Mouse (Mus musculus) heart, embryonic 14.5 days (tissue): ENCODE measurements around the gene Tssk3. TPM values are rescaled to one million over a fixed set of nuclear protein-coding genes. Genes with fewer than 3 reads are reported as not detected.
"Not testable (repeated sequence)": the region's sequence is repeated elsewhere in the genome, so short reads cannot be mapped to it uniquely, and the experiment has no call there.

Experiments used
- ATAC-seq: fragments of 200-750 bp; cut with Nextera tagmentation; 2 replicates; pipeline ENCODE4 v1.8.0; 2017; ENCODE audit warnings: low read depth, moderate TSS enrichment; ENCODE audit not compliant: insufficient number of reproducible peaks, insufficient read depth, low FRiP score
- H3K27ac ChIP-seq, 2 experiments: fragments of 200-500 bp in 1 of 2; fragments of 300-500 bp in 1 of 2; sonication (generic) in 1 of 2; replicated peaks in 1 of 2; 2 replicates each; pipeline ENCODE4 v1.5.1; 2012 to 2014; ENCODE audit warnings: low read depth in 2 of 2, low read length in 2 of 2, control low read depth in 1 of 2, mild to moderate bottlenecking in 1 of 2, mixed read lengths in 1 of 2; ENCODE audit not compliant: control insufficient read depth in 1 of 2, insufficient read depth in 1 of 2
- H3K27me3 ChIP-seq: fragments of 300-500 bp; sonication (generic); 2 replicates; pipeline ENCODE4 v1.6.1; 2014; ENCODE audit warnings: mild to moderate bottlenecking, low read length, control low read depth; ENCODE audit not compliant: control insufficient read depth, insufficient read depth
- H3K36me3 ChIP-seq: fragments of 300-500 bp; sonication (generic); 2 replicates; pipeline ENCODE4 v1.6.1; 2014; ENCODE audit warnings: mild to moderate bottlenecking, control low read depth, low read length, mixed read lengths; ENCODE audit not compliant: control insufficient read depth, insufficient read depth
- H3K4me1 ChIP-seq, 2 experiments: fragments of 200-500 bp in 1 of 2; fragments of 300-500 bp in 1 of 2; sonication (generic) in 1 of 2; 2 replicates each; pipeline ENCODE4 v1.6.1; 2012 to 2014; ENCODE audit warnings: low read length in 2 of 2, control low read depth in 1 of 2, mixed read lengths in 1 of 2; ENCODE audit not compliant: control insufficient read depth in 2 of 2, insufficient read depth in 2 of 2
- H3K4me2 ChIP-seq: fragments of 300-500 bp; sonication (generic); 2 replicates; pipeline ENCODE4 v1.6.1; 2014; ENCODE audit warnings: mild to moderate bottlenecking, low read length
- H3K4me3 ChIP-seq, 2 experiments: fragments of 200-500 bp in 1 of 2; fragments of 300-500 bp in 1 of 2; sonication (generic) in 1 of 2; 2 replicates each; pipeline ENCODE4 v1.5.1; 2012 to 2014; ENCODE audit warnings: low read length in 2 of 2, mild to moderate bottlenecking in 2 of 2, control low read depth in 1 of 2, low read depth in 1 of 2, moderate library complexity in 1 of 2; ENCODE audit not compliant: control insufficient read depth in 1 of 2, insufficient read depth in 1 of 2
- H3K9ac ChIP-seq: fragments of 300-500 bp; sonication (generic); 2 replicates; pipeline ENCODE4 v1.6.1; 2014; ENCODE audit warnings: mild to moderate bottlenecking, low read length
- H3K9me3 ChIP-seq: fragments of 300-500 bp; sonication (generic); 2 replicates; pipeline ENCODE4 v1.6.1; 2016; ENCODE audit warnings: low read length, control low read depth; ENCODE audit not compliant: control insufficient read depth
- whole genome bisulfite sequencing: fragments of 180-500 bp; shearing (Covaris S2); extraction: QIAGEN DNeasy Blood & Tissue Kit; methylation state at CpG from one replicate; pipeline ENCODE4 v1.1.7; 2014; 5-methylcytosine and 5-hydroxymethylcytosine counted together
- polyA plus RNA-seq: library from polyadenylated mRNA; unstranded; fragments of >200 nt; fragmentation: Nextera tagmentation; extraction: Ambion mirVana; gene quantifications from 2 replicates; pipeline ENCODE4 v1.2.1, GENCODE M21; 2014

Tssk3 gene
- not detected in 2 replicates for polyA plus RNA-seq

- WGBS: 4% methylated on average over 68 of the region's 70 CpGs
- peak within 1 kb of the TSS; percentile 29 to 38 for H3K4me3 ChIP-seq
- 0 out of 2 replicates have a peak, but pooled peaks have one; percentile 41 for ATAC-seq
- H3K4me1 ChIP-seq: peaks cover 7 to 11% of the 10 kb centered on the region in 2 experiments; a peak in 3 of 4 replicates
- peak within 1 kb of the TSS; percentile 4 for H3K9ac ChIP-seq
- H3K9me3 ChIP-seq: no peaks in the 10 kb centered on the region
- H3K36me3 ChIP-seq: peaks cover 32% of the 10 kb centered on the region
- H3K27ac ChIP-seq: no peak within 1 kb of the TSS
- peaks cover 20% of the 10 kb centered on the region for H3K27me3 ChIP-seq
- peak within 1 kb of the TSS; percentile 74 for H3K4me2 ChIP-seq
These were observed at the start of gene Tssk3, which contains the start of gene Fam229a for GRCm38 (mm10) chr4:129490972-129491880. TSS of gene Tssk3 (minus strand) at chr4:129491022. TSS of gene Fam229a (plus strand) at chr4:129491190.

- H3K36me3 ChIP-seq: peaks cover 27% of the 10 kb centered on the region
- ATAC-seq: no peak
- no peak overlapping the region for H3K4me2 ChIP-seq
- no peaks in the 10 kb centered on the region for H3K27me3 ChIP-seq
- H3K4me1 ChIP-seq: peaks cover 9 to 16% of the 10 kb centered on the region in 2 experiments
- no peaks in the 10 kb centered on the region for H3K9me3 ChIP-seq
- H3K9ac ChIP-seq: no peak overlapping the region
- WGBS: 76% methylated on average over 6 of the region's 6 CpGs
- H3K4me3 ChIP-seq: no peak overlapping the region
- H3K27ac ChIP-seq: 0 out of 4 replicates have a peak overlapping the region, but pooled peaks of 1 of the 2 experiments have one; percentile 14
These were observed 49.2 kb upstream of the Tssk3 start for GRCm38 (mm10) chr4:129540012-129540411.

- H3K4me3 ChIP-seq, H3K27ac ChIP-seq, H3K9ac ChIP-seq, H3K9me3 ChIP-seq, ATAC-seq, H3K4me2 ChIP-seq, H3K27me3 ChIP-seq, H3K4me1 ChIP-seq: not testable (repeated sequence)
- peaks cover 91% of the 10 kb centered on the region for H3K36me3 ChIP-seq
- whole genome bisulfite sequencing: 83% methylated on average over 5 of the region's 6 CpGs
These were observed 38.1 kb upstream of the Tssk3 start for GRCm38 (mm10) chr4:129528901-129529300.

- peak overlapping the region in 1 of 2 experiments; percentile 55; a peak in 1 of 4 replicates for H3K27ac ChIP-seq
- ATAC-seq: no peak
- WGBS: 89% methylated on average over 3 of the region's 3 CpGs
These were observed 35.1 kb upstream of the Tssk3 start for GRCm38 (mm10) chr4:129525889-129526288.

GRCm38 (mm10) chr4:129525338-129525737, 34.5 kb upstream of the Tssk3 start:
- Histone ChIP-seq H3K9me3 (no peaks in the 10 kb centered on the region), H3K4me1 (peaks cover 3 to 6% of the 10 kb centered on the region in 2 experiments; a peak in 2 of 4 replicates), H3K9ac (no peak overlapping the region), H3K27me3 (no peaks in the 10 kb centered on the region), H3K36me3 (peaks cover 95% of the 10 kb centered on the region), H3K4me2 (no peak overlapping the region), H3K4me3 (no peak overlapping the region), H3K27ac (peak overlapping the region; percentile 47 to 55; a peak in 1 of 4 replicates)
- 61% methylated on average over 5 of the region's 5 CpGs for WGBS
- no peak for ATAC-seq

More at GRCm38 (mm10) chr4:129525889-129526288, 35.1 kb upstream of the Tssk3 start:
- Histone ChIP-seq H3K27me3 (no peaks in the 10 kb centered on the region), H3K9ac (no peak overlapping the region), H3K36me3 (peaks cover 95% of the 10 kb centered on the region), H3K4me2 (no peak overlapping the region), H3K4me3 (no peak overlapping the region), H3K4me1 (peaks cover 3 to 6% of the 10 kb centered on the region in 2 experiments; a peak in 2 of 4 replicates), H3K9me3 (no peaks in the 10 kb centered on the region)

GRCm38 (mm10) chr4:129518519-129518918, 27.7 kb upstream of the Tssk3 start:
- no peak for ATAC-seq

GRCm38 (mm10) chr4:129516925-129517324, 26.1 kb upstream of the Tssk3 start:
- Histone ChIP-seq H3K4me1 (peaks cover 6 to 9% of the 10 kb centered on the region in 2 experiments; a peak in 3 of 4 replicates), H3K36me3 (peaks cover 68% of the 10 kb centered on the region), H3K27me3 (no peaks in the 10 kb centered on the region), H3K4me3 (no peak overlapping the region), H3K27ac (no peak overlapping the region), H3K9ac (no peak overlapping the region), H3K9me3 (no peaks in the 10 kb centered on the region), H3K4me2 (no peak overlapping the region)
- ATAC-seq: no peak
- 49% methylated on average over 2 of the region's 2 CpGs for WGBS

More at GRCm38 (mm10) chr4:129518519-129518918, 27.7 kb upstream of the Tssk3 start:
- Histone ChIP-seq H3K4me1 (peaks cover 2 to 4% of the 10 kb centered on the region in 2 experiments; a peak in 1 of 4 replicates), H3K9ac (no peak overlapping the region), H3K36me3 (peaks cover 84% of the 10 kb centered on the region), H3K27ac (no peak overlapping the region), H3K27me3 (no peaks in the 10 kb centered on the region), H3K9me3 (no peaks in the 10 kb centered on the region), H3K4me2 (no peak overlapping the region), H3K4me3 (no peak overlapping the region)
- WGBS: 78% methylated on average over 8 of the region's 8 CpGs
